Mouse (Mus musculus): ENCODE results near the gene Angptl8. TPM values are rescaled to one million over a fixed set of nuclear protein-coding genes. Genes with fewer than 3 reads are reported as not detected.
A peak's percentile ranks its signal among the peaks of the same experiment; 100 is the strongest.
"Not testable (repeated sequence)": the region's sequence is repeated elsewhere in the genome, so short reads cannot be mapped to it uniquely, and the experiment has no call there.

Gene Angptl8
- not detected for total RNA-seq (2021)
- long read RNA-seq, experiment 1, result 0 reads
- long read RNA-seq, experiment 2, result 0 reads

DNA sequence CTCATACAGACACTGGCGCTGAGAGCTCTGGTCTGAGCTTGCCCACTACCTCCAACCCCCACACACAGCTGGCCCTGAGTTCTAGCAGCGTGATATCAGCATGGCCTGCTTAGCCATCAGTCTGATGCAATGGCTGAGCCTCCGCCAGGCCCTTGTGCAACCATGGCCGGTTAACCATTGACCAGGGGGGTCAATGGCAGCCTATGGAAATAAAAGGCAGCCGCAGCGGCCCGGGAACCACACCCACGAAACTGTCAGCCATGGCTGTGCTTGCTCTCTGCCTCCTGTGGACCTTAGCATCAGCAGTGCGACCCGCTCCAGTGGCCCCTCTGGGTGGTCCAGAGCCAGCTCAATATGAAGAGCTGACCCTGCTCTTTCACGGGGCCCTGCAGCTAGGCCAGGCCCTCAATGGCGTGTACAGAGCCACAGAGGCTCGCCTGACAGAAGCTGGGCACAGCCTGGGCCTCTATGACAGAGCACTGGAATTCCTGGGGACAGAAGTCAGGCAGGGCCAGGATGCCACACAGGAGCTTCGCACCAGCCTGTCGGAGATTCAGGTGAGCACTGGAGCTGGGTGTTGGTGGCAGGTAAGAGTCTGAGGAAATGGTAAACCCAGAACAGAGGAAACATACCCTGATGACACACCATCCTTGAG is at the start of gene Angptl8:
Angptl8 (plus strand) TSS at position 253 of the 655 bp plus-strand sequence.
- no peak for DNase-seq (ENCODE audit: low spot score in 2 of 2)

DNA sequence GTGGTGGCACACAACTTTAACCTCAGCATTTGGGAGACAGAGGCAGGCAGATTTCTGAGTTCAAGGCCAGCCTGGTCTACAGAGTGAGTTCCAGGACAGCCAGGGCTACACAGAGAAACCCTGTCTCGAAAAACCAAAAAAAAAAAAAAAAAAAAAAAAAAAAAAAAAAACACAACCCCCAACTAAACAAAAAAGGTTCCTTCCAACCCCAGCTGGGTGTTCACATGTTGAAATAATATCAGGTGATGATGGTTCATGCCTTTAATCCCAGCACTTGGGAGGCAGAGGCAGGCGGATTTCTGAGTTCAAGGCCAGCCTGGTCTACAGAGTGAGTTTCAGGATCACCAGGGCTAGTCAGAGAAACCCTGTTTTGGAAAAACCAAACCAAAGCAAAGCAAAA is 49.0 kb upstream of the Angptl8 start:
- not testable (repeated sequence) for DNase-seq (ENCODE audit: low spot score in 2 of 2)

- peak in 1 of 2 experiments; percentile 49 for DNase-seq (ENCODE audit: low spot score in 2 of 2)
Observed at GRCm38 (mm10) chr9:21786906-21787305, 48.4 kb upstream of the Angptl8 start.

DNA sequence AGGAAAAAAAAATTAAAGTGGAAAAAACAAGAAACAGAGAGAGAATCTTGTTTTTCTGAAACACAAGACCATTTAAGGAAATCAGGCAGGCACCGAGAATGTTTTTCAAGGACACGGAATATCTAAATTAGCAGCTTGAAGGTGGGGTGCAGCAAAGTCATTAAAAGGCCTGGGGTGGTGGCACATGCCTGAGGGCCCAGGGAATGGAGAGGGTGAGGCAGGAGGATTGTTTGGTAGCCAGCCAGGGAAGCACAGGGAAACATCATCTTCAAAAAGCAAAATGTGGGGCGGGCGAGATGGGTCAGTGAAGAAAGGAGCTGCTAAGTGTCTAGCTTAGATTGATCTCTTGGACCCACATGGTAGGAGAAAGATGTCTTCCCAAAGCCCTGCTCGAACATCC is 47.7 kb upstream of the Angptl8 start:
- no peak for DNase-seq (ENCODE audit: low spot score in 2 of 2)

DNA sequence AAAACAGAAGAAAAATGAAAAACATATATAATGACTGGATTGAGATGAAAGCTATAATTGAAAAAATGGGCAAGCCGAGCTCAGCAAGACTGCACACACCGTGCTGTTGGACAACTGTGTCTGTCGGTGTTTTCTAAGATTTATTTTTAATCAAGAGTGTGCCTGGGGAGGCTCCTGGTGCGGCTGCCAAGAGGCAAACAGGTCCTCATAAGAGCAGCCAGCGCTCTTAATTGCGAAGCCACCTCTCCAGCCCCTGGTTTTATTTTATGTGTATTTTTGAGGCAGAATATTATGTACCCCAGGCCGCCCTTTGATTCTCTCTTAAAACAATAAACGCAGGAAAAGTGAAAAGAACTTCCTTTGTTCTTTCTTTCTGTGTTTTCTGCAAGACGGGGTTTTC is 47.1 kb upstream of the Angptl8 start:
- DNase-seq (ENCODE audit: low spot score in 2 of 2), result no peak

DNA sequence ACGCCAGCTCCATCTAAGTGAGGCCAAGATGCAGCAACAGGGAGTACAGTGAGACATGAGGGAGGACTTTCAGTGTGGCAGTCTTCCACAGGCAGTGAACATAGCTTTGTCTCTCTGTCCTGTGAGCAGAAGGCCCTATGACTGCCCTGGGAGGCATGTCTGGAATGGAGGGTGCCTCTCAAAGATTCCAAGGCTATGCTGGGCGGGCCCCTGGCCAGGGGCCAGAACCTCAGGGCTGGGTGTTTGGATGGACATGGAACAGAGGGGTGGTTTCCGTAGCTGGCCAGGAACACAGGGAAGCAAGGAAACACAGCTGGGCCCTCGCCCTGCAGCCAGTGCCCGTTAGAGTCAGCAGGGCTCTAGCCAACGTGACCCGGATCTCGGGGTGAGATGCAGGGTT is 43.4 kb upstream of the Angptl8 start:
- DNase-seq (ENCODE audit: low spot score in 2 of 2), result no peak

GRCm38 (mm10) chr9:21792644-21793043 is 42.7 kb upstream of the Angptl8 start:
- peak; percentile 65 for DNase-seq (ENCODE audit: low spot score in 2 of 2)

GRCm38 (mm10) chr9:21793507-21793906 is 41.8 kb upstream of the Angptl8 start:
- DNase-seq (ENCODE audit: low spot score in 2 of 2), result not testable (repeated sequence)

DNA sequence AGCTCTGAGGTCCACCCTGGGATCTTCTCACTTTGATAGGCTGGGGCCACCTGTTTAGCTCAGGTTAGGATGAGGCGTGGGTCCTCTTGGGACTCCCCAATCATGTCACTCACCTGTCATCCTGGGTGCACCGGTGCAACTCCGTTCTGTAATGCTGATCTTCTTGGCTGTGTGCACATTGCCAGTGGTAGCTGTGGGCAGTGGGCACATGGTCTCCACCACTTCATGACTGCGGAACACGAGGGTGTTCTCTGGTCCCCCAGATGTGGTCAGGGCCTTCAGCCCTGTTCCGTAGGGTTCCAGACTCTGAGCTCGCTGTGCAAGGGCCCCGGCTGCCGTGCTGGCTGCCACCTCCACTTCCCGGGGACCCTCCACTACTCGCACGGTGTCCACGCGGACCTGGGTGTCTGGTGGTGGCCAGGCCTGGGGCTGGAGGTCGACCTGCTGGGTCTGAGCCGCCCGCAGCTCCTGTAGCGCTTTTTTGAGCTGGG is 40.9 kb upstream of the Angptl8 start:
- DNase-seq (ENCODE audit: low spot score in 2 of 2), result no peak

DNA sequence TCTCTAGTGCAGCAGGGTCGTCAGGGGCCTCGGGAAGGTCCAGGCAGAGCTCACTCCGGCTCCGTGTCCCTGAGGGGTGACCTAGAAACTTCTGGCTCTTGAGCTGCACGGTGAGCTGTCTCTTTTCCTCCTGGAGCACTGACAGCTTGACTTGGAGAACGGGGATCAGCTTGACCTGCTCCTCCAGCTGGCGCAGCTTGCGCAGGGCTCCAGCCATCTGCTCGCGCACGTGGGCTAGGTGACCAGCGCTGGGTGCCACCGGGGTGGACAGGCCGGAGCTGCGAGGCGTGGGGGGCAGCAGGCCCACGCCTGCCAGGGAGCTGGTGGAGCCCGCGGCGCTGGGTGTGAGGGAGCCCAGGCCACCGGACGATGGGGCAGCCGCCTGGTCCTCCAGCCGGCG is 40.4 kb upstream of the Angptl8 start:
- no peak for DNase-seq (ENCODE audit: low spot score in 2 of 2)

GRCm38 (mm10) chr9:21795579-21795978 is 39.7 kb upstream of the Angptl8 start:
- DNase-seq (ENCODE audit: low spot score in 2 of 2), result no peak

DNA sequence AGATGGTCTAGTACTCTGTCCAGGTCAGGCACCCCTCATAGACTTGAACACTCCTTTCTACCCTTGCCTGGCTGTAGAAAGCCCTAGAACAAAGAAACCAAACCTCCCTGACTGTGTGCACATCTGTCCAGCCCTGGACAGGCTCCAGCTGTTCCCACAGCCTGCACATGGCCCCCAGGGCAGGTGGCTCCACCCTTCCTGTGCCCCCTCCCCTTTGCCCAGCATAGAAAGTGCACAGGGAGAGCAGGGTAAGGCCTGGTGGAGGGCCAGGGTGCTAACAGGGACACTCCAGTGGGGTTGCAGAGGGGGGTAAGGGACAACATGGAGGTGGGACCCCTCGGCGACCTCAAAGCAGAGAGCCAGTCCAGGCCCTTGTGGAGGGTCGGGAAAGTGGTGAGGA is 39.1 kb upstream of the Angptl8 start:
- no peak for DNase-seq (ENCODE audit: low spot score in 2 of 2)

GRCm38 (mm10) chr9:21796919-21797318 is 38.4 kb upstream of the Angptl8 start:
- no peak for DNase-seq (ENCODE audit: low spot score in 2 of 2)

DNA sequence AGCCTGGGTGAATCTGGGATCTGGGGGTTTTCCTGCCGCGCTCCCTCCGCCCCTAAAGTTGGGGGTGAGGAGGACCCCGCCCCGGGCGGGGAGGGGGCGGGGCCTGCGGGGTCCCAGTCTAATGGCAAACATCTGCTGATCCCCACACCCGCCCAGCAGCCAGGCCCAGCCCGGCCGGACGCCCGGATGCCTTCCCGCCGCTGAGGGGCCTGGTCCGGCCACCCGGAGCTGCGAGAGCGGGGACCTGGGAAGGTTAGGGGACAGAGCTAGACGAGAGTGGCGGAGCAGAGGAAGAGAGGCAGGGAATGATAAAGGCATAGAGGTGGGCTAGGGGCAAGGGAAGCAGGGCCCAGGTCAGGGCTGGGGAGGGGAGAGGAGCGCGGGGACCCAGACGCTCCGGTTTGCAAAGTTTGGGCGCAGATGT is 37.4 kb upstream of the Angptl8 start:
- DNase-seq (ENCODE audit: low spot score in 2 of 2), result no peak

DNA sequence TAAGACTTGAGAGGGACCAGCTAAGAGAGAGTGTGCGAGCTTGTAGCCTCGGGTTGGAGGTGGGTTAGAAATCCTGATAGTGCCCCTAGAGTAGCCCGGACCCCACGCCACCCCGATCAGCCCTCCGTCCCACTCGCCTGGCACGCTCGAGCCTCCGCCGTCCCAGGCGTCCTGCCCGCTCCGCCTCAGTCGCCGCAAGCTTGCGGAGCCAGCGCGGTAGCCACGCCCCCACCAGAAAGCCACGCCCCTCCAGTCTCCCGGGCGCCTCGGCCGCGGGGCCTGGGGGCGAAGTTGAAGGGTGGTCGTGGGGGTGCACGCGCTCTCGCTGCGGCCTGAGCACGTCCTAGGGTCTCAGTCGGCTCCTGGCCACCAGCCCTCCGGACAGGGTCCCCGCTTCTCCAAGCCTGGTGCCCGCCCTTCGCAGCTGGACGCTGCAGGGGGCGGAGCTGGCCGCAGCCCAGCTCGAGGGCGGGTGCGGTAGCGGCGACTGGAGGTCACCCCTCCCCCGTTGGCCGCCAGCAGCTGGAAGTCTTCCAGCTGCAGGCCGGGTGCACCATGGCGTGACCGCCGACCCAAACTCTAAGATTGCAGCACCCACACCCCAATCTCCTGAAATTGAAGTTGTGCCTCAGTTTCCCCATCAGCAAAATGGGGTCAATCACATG is 36.8 kb upstream of the Angptl8 start, which contains the start of gene Kank2:
Kank2 (minus strand) TSS at position 400 of the 665 bp plus-strand sequence.
- DNase-seq (ENCODE audit: low spot score in 2 of 2), result peak; percentile 62 to 72

DNA sequence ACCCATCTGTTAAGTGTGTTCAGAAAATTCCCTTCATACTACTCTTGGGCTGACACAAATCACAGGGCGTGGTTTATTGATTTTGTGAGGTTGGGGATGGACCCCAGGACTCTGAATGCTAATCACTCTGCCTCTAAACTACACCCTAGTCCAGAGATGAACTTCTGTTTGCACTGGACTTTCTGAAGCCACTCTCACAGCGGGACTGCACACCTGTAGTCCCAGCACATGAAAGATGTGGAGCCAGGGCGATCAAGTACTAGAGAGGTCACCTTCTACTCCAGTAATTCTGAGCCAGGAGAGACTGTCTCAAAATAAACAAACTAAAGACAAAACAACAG is 36.3 kb upstream of the Angptl8 start:
- no peak for DNase-seq (ENCODE audit: low spot score in 2 of 2)

DNA sequence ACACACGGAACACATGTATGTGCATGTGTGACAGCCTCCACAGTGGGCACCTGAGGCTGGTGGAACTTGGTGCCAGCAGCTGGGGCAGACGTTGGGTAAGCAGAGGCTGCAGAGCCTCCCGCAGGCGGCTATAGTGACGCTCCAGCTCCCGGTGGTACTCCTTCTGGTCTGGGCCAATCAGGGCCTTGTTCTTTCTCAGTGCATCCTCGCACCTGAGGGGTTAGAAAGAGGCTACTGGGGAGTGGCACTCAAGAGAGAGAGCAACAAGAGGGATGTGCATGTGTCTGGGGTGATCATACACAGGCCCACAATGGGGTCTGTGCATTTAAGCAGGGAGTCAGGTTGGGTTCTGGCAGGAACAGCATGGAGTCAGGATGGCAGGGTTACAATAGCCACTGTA is 34.2 kb upstream of the Angptl8 start:
- no peak for DNase-seq (ENCODE audit: low spot score in 2 of 2)

DNA sequence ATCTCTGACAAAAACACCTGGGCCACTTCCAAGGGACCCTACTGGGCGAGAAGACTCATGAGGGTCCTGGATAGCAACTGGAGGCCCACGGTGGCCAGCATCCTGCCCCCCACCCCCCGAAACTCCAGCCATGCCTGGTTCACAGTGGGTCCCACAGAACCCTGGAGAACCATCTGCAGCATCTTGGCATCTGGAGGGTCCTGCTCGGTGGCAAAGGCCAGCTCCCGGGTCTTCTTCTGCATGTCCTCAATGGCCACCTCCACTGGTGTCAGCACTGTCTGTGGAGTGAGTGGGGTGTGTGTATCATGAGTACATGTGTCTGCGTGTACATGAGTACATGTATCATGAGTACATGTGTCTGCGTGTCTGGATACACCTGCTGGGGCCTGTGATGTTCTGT is 33.7 kb upstream of the Angptl8 start:
- no peak for DNase-seq (ENCODE audit: low spot score in 2 of 2)

GRCm38 (mm10) chr9:21803986-21804644 is 31.2 kb upstream of the Angptl8 start:
- DNase-seq (ENCODE audit: low spot score in 2 of 2), result peak; percentile 71 to 76

- DNase-seq (ENCODE audit: low spot score in 2 of 2), result no peak
Observed at GRCm38 (mm10) chr9:21806363-21806762, 28.9 kb upstream of the Angptl8 start.

GRCm38 (mm10) chr9:21806976-21807375 is 28.3 kb upstream of the Angptl8 start:
- no peak for DNase-seq (ENCODE audit: low spot score in 2 of 2)

DNA sequence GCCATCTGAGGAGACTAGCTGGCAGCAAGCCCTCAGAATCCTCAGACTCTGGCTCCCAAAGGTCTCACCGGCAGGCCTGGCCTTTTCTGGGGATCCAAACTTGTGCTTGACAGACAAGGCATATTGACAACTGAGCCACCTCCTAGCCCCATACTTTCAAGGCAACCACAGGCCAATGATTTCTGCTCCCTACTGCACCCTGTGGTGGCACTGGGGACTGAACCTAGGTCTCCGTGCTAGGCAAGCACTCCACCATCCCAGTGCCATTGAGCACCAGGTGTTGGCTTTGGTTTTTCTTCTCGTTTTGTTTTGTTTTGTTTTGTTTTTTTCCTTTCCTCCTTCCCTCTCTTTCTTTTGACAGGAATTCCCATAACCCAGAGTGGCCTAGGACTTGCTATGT is 26.7 kb upstream of the Angptl8 start:
- DNase-seq (ENCODE audit: low spot score in 2 of 2), result no peak
